Mouse (Mus musculus) thymus, adult 2 months (tissue): ENCODE data around the gene Gen1. TPM values are rescaled to one million over a fixed set of nuclear protein-coding genes. Genes with fewer than 3 reads are reported as not detected.

ENCODE experiments used
- DNase-seq: peaks from one replicate; pipeline ENCODE4 v3.0.0; 2021
- H3K27ac ChIP-seq: fragments of 200-500 bp; 2 replicates; pipeline ENCODE4 v1.5.1; 2012; ENCODE audit warnings: low read length, control low read depth; ENCODE audit not compliant: control insufficient read depth, insufficient read depth
- H3K27me3 ChIP-seq: fragments of 200-500 bp; 2 replicates; pipeline ENCODE4 v1.6.1; 2012; ENCODE audit warnings: mild to moderate bottlenecking, low read length, moderate library complexity, mixed read lengths; ENCODE audit not compliant: control insufficient read depth, insufficient read depth
- H3K36me3 ChIP-seq: fragments of 200-500 bp; 2 replicates; pipeline ENCODE4 v1.6.1; 2012; ENCODE audit warnings: mild to moderate bottlenecking, low read length, moderate library complexity; ENCODE audit not compliant: control insufficient read depth, insufficient read depth
- H3K4me1 ChIP-seq: fragments of 200-500 bp; replicated peaks from 2 replicates; pipeline ENCODE4 v1.6.1; 2012; ENCODE audit warnings: low read length; ENCODE audit not compliant: control insufficient read depth, insufficient read depth
- H3K4me3 ChIP-seq: fragments of 200-500 bp; 2 replicates; pipeline ENCODE4 v1.5.1; 2012; ENCODE audit warnings: mild to moderate bottlenecking, low read length, control low read depth, moderate library complexity; ENCODE audit not compliant: control insufficient read depth, insufficient read depth
- CTCF ChIP-seq: fragments of 200-500 bp; IDR thresholded peaks from 2 replicates; pipeline ENCODE4 v1.5.1; 2012; ENCODE audit warnings: mild to moderate bottlenecking, control low read depth, low read length, moderate library complexity, borderline replicate concordance; ENCODE audit not compliant: control insufficient read depth, poor library complexity, insufficient read depth; ENCODE audit errors: extremely low read depth
- POLR2A ChIP-seq: fragments of 200-500 bp; IDR thresholded peaks from 2 replicates; pipeline ENCODE4 v1.6.1; 2012; ENCODE audit warnings: mild to moderate bottlenecking, low read length, control low read depth, moderate library complexity; ENCODE audit not compliant: control insufficient read depth, poor library complexity, insufficient read depth; ENCODE audit errors: extremely low read depth
- WGBS: fragments of 180-500 bp; shearing (Covaris S2); methylation state at CpG from one replicate; pipeline ENCODE4 v1.1.7; 2018; 5-methylcytosine and 5-hydroxymethylcytosine counted together
- polyA plus RNA-seq: library from polyadenylated mRNA; depleted of rRNA; stranded (reverse); fragments of >200 nt; gene quantifications from 2 replicates; pipeline ENCODE4 v1.2.3, GENCODE M21; 2012

Gen1 gene
- polyA plus RNA-seq, 1 experiment, result 2.0 TPM

DNA sequence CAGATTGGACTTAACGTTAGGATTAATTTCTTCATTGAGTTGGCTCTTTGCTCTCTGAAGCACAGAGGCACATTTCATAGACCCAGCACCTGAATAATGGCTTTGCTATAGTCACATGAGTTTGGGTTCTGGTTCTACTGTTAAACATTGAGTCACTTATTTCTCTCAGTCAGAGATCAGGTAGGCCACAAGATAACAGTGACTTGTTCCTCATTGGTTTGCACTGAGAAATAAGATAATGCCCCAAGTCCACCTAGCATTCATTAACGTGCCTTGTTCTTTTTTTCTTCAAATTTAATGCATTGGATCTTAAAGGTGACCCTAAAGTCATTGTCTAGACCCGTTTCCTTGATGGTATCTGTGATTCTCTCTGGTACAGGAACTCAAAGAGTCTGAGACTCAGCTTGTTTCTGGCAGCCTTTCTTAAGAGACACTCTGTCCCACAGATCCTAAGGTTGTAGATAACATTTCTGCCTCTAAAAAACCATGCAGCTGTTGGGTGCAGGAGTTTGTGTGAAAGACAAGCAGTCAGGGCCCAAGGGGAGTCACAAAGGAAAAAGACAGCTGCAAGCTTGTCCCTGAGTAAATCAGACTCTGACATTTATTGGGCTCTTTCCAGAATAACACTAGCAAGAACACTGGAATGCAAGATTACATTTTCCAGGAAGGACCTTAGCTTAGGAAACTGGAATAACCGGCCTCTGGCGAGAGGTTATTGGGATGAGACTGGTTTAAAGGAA lies 38.9 kb downstream of the Gen1 start:
- Histone ChIP-seq H3K27ac (no peak overlapping the region), H3K4me1 (peaks cover 5% of the 10 kb centered on the region), H3K4me3 (no peak overlapping the region), H3K36me3 (no peaks in the 10 kb centered on the region), H3K27me3 (no peaks in the 10 kb centered on the region)
- no peak for DNase-seq
- TF ChIP-seq CTCF, result no peak
- TF ChIP-seq POLR2A, result no peak
- WGBS, result 85% methylated on average over 5 of the region's 5 CpGs

DNA sequence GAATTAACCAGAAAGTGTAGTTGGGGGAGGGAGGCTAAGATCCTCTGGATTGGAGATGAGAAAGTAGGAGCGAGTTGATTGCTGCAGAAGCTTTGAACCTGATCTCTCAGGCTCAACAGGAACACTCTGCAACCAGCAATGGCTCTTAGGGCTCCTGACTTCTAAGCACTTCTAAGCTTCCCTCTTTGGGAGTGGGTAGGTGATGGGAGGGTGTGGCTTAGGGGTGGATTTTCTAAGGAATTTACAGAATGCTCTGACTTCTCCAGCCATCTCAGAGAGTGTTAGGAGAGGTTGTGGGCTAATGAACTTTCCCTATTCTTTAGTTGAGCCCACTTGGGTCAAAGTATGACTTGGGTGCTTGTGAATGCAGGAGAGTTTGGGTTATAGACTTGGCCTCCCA lies 39.5 kb downstream of the Gen1 start:
- Histone ChIP-seq H3K27me3 (no peaks in the 10 kb centered on the region), H3K4me1 (peaks cover 3% of the 10 kb centered on the region), H3K36me3 (no peaks in the 10 kb centered on the region), H3K4me3 (no peak overlapping the region), H3K27ac (no peak overlapping the region)
- 90% methylated on average over 1 of the region's 1 CpGs for WGBS
- no peak for DNase-seq
- no peak for TF ChIP-seq CTCF
- no peak for TF ChIP-seq POLR2A

DNA sequence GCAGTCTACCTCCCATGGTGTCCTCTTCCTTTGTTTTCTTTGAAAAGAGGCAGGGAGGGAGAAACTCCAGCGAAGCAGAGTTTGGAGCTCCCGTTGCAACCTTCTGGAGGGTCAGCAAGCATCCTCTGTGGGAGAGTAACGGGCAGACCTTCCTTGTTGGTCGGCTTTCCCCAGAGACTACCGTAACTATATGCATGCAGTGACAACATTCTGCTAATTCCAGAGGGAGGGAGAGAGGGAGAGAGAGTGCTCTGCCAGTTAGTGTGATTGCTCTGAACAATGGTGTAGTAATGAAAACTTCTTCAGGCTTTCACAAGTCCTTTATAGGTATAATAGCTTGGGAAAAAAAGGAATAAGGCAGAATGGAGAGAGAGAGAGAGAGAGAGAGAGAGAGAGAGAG lies 40.9 kb downstream of the Gen1 start:
- 66% methylated on average over 5 of the region's 5 CpGs for WGBS
- no peak for DNase-seq
- TF ChIP-seq POLR2A (no peak), CTCF (no peak)
- Histone ChIP-seq H3K27ac (no peak overlapping the region), H3K4me1 (no peaks in the 10 kb centered on the region), H3K27me3 (no peaks in the 10 kb centered on the region), H3K4me3 (no peak overlapping the region), H3K36me3 (no peaks in the 10 kb centered on the region)

DNA sequence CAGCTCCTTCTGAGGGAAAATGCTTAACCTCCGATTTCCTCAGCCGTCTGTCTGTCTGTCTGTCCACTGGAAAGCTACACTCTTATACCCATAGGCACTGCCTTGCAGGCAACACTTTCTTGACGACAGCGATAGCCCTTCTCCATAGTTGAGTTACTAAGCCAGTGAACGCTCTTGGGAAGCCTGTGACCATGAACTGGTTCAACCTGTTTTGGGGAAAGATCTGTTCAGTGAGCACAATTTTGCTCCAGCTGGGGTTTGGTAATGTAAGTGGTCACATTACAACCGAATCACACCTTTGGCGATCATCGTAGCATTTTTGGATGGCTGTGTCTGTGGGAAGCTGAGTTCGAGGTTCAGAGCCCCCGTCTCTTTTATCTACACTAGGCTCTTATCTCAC lies 42.5 kb downstream of the Gen1 start:
- H3K27me3 ChIP-seq, result no peaks in the 10 kb centered on the region
- 91% methylated on average over 10 of the region's 10 CpGs for WGBS
- no peak overlapping the region for H3K27ac ChIP-seq
- no peak overlapping the region for H3K4me3 ChIP-seq
- TF ChIP-seq POLR2A, result no peak
- no peak for TF ChIP-seq CTCF
- H3K36me3 ChIP-seq, result no peaks in the 10 kb centered on the region
- DNase-seq, result no peak
- H3K4me1 ChIP-seq, result no peaks in the 10 kb centered on the region

DNA sequence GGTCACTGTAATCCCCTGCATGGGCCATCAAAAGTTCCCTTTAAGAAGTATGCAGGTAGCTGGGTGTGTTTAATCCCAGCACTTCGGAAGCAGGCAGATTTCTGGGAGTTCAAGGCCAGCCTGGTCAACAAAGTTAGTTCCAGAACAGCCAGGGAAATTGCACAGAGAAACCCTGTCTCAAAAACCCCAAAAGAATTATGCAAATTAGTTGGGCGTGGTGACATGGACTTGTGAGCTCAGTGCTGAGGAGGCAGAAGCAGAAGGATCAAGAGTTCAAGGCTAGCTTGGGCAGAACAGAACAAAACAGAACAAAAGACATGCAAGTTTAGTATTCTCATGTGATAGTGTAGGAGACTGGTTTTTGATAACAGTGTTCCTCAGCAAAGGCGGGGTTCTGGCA lies 43.0 kb downstream of the Gen1 start:
- H3K36me3 ChIP-seq, result no peaks in the 10 kb centered on the region
- no peak for DNase-seq
- H3K27ac ChIP-seq, result no peak overlapping the region
- H3K27me3 ChIP-seq, result no peaks in the 10 kb centered on the region
- TF ChIP-seq POLR2A (no peak), CTCF (no peak)
- no peak overlapping the region for H3K4me3 ChIP-seq
- H3K4me1 ChIP-seq, result no peaks in the 10 kb centered on the region
- WGBS, result 81% methylated on average over 3 of the region's 3 CpGs

DNA sequence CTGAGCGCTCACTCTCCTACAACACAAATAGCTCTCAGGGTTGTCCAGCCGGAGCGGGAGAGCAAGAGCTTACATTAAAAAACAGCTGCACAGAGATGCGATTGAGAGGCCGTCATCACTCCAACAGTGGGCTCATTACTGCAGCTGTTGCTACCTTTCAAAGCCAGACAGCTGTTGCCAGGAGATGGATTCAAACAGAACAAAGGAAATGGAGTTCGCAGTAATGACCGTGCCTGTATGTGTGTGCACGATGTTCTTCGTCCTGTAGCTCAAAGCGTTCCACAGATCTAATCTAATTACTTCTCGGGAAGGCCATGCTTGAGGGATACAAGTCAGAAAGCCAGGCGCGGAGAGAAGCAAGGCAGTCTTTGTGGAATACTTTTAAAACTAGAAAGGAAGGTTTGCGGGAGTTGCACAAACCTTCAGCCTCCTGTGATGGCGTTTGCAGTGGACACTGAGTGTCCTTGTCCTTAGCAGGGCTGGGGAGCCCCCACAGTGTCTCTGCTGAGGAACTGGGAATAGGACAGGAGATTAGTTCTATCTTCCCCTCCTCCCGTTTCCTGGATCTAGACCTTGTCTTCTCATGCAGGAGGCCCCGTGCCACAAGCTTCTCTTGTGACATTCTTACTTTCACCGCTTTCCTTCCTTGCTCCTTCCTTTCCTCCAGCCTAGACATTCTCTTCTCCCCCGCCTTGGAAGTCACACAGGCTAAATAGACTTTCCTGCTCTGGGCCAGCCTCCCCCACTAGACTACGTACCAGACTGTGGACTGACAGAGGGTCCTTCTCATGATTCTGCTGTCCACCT lies 43.9 kb downstream of the Gen1 start:
- H3K27me3 ChIP-seq, result no peaks in the 10 kb centered on the region
- no peak for TF ChIP-seq POLR2A
- no peak for TF ChIP-seq CTCF
- no peak overlapping the region for H3K4me3 ChIP-seq
- no peaks in the 10 kb centered on the region for H3K4me1 ChIP-seq
- H3K27ac ChIP-seq, result no peak overlapping the region
- DNase-seq, result no peak
- 88% methylated on average over 20 of the region's 20 CpGs for WGBS
- no peaks in the 10 kb centered on the region for H3K36me3 ChIP-seq

DNA sequence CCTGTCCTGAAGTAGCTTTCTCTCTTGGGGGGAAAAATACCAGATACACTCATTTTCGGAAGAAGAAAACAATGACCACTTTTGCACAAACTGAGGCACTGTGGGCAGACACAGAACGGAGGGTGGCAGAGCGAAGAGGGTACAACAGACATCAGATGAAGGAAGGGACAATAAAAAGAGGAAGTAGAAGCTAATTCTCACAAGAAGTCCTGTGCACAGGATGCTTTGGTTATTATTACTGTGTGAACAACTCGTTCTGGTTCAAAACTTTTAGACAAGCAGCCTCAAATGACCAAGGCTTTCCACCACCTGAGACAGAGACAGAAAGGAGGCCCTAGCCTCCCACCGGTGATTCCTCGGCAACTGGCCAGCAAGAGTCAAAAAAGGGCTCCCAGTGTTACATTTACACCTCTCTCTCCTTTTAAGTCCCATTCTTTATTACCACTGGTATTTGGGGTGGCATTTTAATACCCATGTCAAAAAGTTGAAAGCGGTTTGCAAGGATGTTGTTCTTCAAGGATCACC lies 47.8 kb downstream of the Gen1 start:
- WGBS, result 24% methylated on average over 7 of the region's 7 CpGs
- no peak for DNase-seq
- Histone ChIP-seq H3K4me3 (no peak overlapping the region), H3K4me1 (no peaks in the 10 kb centered on the region; the same call in 1 of the 2 replicates), H3K27ac (no peak overlapping the region), H3K27me3 (no peaks in the 10 kb centered on the region), H3K36me3 (no peaks in the 10 kb centered on the region)
- no peak for TF ChIP-seq CTCF
- no peak for TF ChIP-seq POLR2A
